Mouse (Mus musculus): ENCODE measurements around the gene Prpf19. TPM values are rescaled to one million over a fixed set of nuclear protein-coding genes. Genes with fewer than 3 reads are reported as not detected.

Gene Prpf19
- total and polyA plus RNA-seq, 2 experiments: 95.5 to 184 TPM

DNA sequence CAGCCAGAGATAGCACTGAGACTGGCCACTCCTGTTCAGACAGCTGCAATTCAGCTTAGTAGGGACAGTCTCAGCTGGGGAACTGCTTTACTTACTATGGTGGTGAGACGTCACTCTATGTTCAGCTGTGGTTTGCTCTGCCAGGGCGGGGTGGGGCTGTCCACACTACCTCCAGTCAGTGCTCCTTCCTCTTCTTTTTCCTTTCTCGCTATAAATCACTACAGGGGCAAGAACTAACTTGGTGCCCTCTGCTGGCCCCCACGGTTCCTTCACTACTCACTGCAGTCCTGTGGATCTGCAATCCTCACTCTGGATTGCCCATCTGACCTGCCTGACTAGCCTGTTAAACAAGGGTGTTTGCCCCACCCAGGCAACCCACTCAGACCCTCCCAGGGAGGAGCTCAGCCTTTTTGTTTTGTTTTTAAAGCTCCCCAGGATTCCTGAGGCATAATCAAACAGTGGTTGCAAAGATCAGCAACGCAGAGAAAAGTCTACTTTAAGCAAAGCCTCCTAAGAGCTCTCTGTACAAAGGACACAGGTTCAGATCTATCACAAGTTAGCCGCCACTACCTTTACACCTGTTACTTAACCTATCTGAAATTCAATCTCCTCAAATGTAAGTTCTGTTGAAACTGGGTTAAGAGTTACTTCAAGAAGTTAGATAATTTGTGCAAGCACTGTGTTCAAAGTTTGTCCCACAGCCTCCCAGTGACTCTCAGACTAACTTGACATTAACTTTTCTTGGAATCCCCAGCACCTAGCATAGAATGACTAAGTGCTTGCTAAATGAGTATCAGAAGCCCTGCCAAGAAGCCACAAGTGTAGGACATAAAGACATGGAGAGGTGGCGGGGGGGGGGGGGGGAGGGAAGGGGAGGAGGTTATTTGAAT, 14.7 kb upstream of the Prpf19 start:
- H3K36me3 ChIP-seq (ENCODE audit: control insufficient read depth, insufficient read depth, low read length): no peaks in the 10 kb centered on the region
- no peaks in the 10 kb centered on the region for H3K27me3 ChIP-seq (ENCODE audit: control insufficient read depth, insufficient read depth, low read length)
- no peak overlapping the region for H3K4me3 ChIP-seq (ENCODE audit: insufficient read depth, low read depth, low read length)
- 38% methylated on average over 7 of the region's 7 CpGs for WGBS
- peaks cover 8% of the 10 kb centered on the region; the same call in 1 of the 2 replicates for H3K4me1 ChIP-seq (ENCODE audit: control insufficient read depth, insufficient read depth, low read length)
- peaks cover 20% of the 10 kb centered on the region; the same call in 1 of the 2 replicates for H3K79me2 ChIP-seq (ENCODE audit: control insufficient read depth, insufficient read depth, low read length)
- TF ChIP-seq POLR2A (IDR thresholded peaks at IDR 0.05; ENCODE audit: extremely low read depth, insufficient read depth, low read length) (no peak), CTCF (IDR thresholded peaks at IDR 0.05; ENCODE audit: low read depth, low read length) (peak; percentile 27; the same call in 1 of the 2 replicates)
- DNase-seq (ENCODE audit: extremely low read depth, low read depth, low spot score): peak; percentile 31
- no peak overlapping the region for H3K27ac ChIP-seq (replicated peaks; ENCODE audit: insufficient read depth, low read depth, low read length)
- no peak overlapping the region for H3K9ac ChIP-seq (ENCODE audit: low read depth, low read length)

DNA sequence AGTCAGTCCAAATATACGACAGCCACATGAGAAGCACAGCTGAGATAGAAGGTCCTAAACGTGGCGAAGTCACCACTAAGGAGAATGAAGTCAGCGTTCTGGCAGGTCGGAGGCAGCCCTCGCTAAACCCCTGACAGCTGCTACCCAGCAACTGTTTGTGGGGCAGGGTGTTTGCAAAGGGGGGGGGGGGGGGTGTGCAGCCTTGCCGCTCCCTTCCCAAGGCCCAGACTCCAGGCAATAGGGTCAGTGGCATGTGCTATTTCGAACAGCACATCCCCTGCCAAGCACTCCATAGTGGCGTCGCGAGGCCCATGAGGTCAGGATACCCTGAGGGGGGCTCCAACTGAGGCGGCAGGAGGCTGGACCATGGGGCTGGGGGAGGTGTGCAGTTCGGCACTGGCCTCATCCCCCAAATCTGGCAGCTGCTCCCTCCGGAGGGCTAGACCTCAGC, 14.0 kb upstream of the Prpf19 start:
- no peak for DNase-seq (ENCODE audit: extremely low read depth, low read depth, low spot score)
- H3K79me2 ChIP-seq (ENCODE audit: control insufficient read depth, insufficient read depth, low read length): peaks cover 20% of the 10 kb centered on the region; the same call in 1 of the 2 replicates
- WGBS: 4% methylated on average over 14 of the region's 14 CpGs
- no peaks in the 10 kb centered on the region for H3K27me3 ChIP-seq (ENCODE audit: control insufficient read depth, insufficient read depth, low read length)
- H3K9ac ChIP-seq (ENCODE audit: low read depth, low read length): peak overlapping the region; percentile 72
- H3K4me1 ChIP-seq (ENCODE audit: control insufficient read depth, insufficient read depth, low read length): peaks cover 8% of the 10 kb centered on the region; the same call in 1 of the 2 replicates
- no peaks in the 10 kb centered on the region for H3K36me3 ChIP-seq (ENCODE audit: control insufficient read depth, insufficient read depth, low read length)
- peak overlapping the region; percentile 30; the same call in 1 of the 2 replicates for H3K27ac ChIP-seq (replicated peaks; ENCODE audit: insufficient read depth, low read depth, low read length)
- H3K4me3 ChIP-seq (ENCODE audit: insufficient read depth, low read depth, low read length): peak overlapping the region; percentile 79
- no peak for TF ChIP-seq CTCF (IDR thresholded peaks at IDR 0.05; ENCODE audit: low read depth, low read length)
- TF ChIP-seq POLR2A (IDR thresholded peaks at IDR 0.05; ENCODE audit: extremely low read depth, insufficient read depth, low read length): no peak

DNA sequence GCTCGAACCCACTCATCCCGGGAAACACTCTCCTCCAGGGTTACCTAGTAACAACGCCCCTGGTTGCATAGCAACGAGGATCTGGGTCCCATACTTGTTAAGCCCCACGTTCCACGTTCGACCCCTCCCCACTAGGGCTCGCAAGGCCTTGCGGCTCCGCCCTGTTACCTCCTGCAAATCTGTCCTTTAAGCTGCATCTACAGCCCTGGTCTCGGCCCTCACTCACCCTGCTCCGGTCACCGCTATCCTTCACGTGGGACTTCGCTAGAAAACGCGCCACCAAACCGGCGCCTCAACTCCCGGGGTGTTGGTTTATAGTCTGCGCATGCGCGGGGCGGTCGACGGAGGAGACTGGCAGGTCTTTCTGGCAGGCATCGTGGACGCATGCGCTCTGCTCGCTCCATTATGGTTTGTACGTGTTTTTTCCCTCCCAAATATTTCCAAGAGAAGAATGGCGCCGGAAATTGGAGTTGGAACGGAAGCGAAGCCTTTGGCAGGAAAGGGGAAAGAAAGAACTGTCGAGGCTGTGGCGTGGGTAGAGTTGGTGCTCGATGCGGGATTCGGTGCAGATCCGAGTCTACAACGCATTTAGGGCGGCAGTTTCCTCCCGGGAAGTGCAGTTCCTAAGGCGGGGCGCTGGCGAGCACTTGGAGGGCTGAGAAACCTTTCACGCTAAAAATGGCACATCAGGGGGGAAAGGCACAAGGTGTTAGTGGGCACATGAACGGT, 13.4 kb upstream of the Prpf19 start, which contains the start of gene Tmem109:
Gene Tmem109 (minus strand): TSS at position 576 of the 729 bp plus-strand sequence.
- Histone ChIP-seq H3K27ac (replicated peaks; ENCODE audit: insufficient read depth, low read depth, low read length) (peak within 1 kb of the TSS; percentile 78), H3K4me1 (ENCODE audit: control insufficient read depth, insufficient read depth, low read length) (peaks cover 8% of the 10 kb centered on the region; the same call in 1 of the 2 replicates), H3K27me3 (ENCODE audit: control insufficient read depth, insufficient read depth, low read length) (no peaks in the 10 kb centered on the region), H3K79me2 (ENCODE audit: control insufficient read depth, insufficient read depth, low read length) (peaks cover 20% of the 10 kb centered on the region; the same call in 1 of the 2 replicates), H3K9ac (ENCODE audit: low read depth, low read length) (peak within 1 kb of the TSS; percentile 72), H3K36me3 (ENCODE audit: control insufficient read depth, insufficient read depth, low read length) (no peaks in the 10 kb centered on the region), H3K4me3 (ENCODE audit: insufficient read depth, low read depth, low read length) (peak within 1 kb of the TSS; percentile 79)
- 0 out of 2 replicates have a peak, but pooled peaks have one; percentile 23 for TF ChIP-seq CTCF (IDR thresholded peaks at IDR 0.05; ENCODE audit: low read depth, low read length)
- 0 out of 2 replicates have a peak, but pooled peaks have one; percentile 19 for TF ChIP-seq POLR2A (IDR thresholded peaks at IDR 0.05; ENCODE audit: extremely low read depth, insufficient read depth, low read length)
- under 1% methylated on average over 49 of the region's 49 CpGs for WGBS
- DNase-seq (ENCODE audit: extremely low read depth, low read depth, low spot score): peak; percentile 87

DNA sequence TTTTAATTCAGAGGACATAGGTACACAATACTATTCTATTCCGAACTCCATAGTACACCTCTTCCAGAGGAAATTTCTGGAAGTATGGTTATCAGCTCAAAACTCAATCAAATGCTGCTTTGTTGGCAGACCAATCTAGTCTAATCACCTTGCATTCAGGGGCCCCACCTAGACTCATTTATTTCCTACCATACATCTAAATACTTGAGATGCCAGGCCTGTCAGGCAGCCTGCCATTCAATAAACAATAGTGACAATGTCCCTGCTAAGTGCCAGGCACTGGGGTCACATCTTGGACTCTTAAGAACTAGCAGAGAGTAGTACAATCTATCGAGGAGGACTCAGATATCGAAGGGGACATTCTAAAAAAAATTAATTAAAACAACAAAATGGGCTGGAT, 2.8 kb upstream of the Prpf19 start:
- no peak overlapping the region for H3K27ac ChIP-seq (replicated peaks; ENCODE audit: insufficient read depth, low read depth, low read length)
- WGBS: 90% methylated on average over 3 of the region's 3 CpGs
- H3K36me3 ChIP-seq (ENCODE audit: control insufficient read depth, insufficient read depth, low read length): no peaks in the 10 kb centered on the region
- no peak overlapping the region for H3K9ac ChIP-seq (ENCODE audit: low read depth, low read length)
- no peak overlapping the region for H3K4me3 ChIP-seq (ENCODE audit: insufficient read depth, low read depth, low read length)
- peaks cover 5% of the 10 kb centered on the region for H3K4me1 ChIP-seq (ENCODE audit: control insufficient read depth, insufficient read depth, low read length)
- no peak for TF ChIP-seq CTCF (IDR thresholded peaks at IDR 0.05; ENCODE audit: low read depth, low read length)
- no peak for TF ChIP-seq POLR2A (IDR thresholded peaks at IDR 0.05; ENCODE audit: extremely low read depth, insufficient read depth, low read length)
- no peak for DNase-seq (ENCODE audit: extremely low read depth, low read depth, low spot score)
- no peaks in the 10 kb centered on the region for H3K27me3 ChIP-seq (ENCODE audit: control insufficient read depth, insufficient read depth, low read length)
- H3K79me2 ChIP-seq (ENCODE audit: control insufficient read depth, insufficient read depth, low read length): peaks cover 2% of the 10 kb centered on the region; the same call in 1 of the 2 replicates

DNA sequence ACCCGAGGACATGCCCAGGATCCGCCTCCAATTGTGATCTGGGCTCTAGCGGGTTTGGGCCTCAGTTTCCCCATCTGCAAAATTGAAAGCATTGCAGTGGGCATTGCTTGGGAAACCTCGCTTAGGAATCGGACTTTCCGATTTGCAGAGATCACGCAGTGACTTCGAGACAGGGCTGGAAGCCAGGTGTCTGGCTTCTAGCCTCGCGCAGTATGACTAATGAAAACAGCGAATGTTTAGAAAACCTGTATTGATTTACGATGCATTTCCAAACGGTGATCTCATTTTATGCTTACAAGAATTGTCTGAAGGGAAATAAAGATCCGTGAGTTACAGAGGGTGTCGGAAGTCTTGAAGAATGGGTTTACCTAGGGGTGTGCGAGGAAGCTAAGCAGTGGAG, 677 bp downstream of the Prpf19 start:
- no peak for TF ChIP-seq POLR2A (IDR thresholded peaks at IDR 0.05; ENCODE audit: extremely low read depth, insufficient read depth, low read length)
- no peak for TF ChIP-seq CTCF (IDR thresholded peaks at IDR 0.05; ENCODE audit: low read depth, low read length)
- Histone ChIP-seq H3K4me3 (ENCODE audit: insufficient read depth, low read depth, low read length) (peak overlapping the region; percentile 78), H3K36me3 (ENCODE audit: control insufficient read depth, insufficient read depth, low read length) (peaks cover 21% of the 10 kb centered on the region), H3K79me2 (ENCODE audit: control insufficient read depth, insufficient read depth, low read length) (peaks cover 4% of the 10 kb centered on the region; the same call in 1 of the 2 replicates), H3K4me1 (ENCODE audit: control insufficient read depth, insufficient read depth, low read length) (peaks cover 8% of the 10 kb centered on the region), H3K9ac (ENCODE audit: low read depth, low read length) (peak overlapping the region; percentile 84), H3K27me3 (ENCODE audit: control insufficient read depth, insufficient read depth, low read length) (no peaks in the 10 kb centered on the region), H3K27ac (replicated peaks; ENCODE audit: insufficient read depth, low read depth, low read length) (peak overlapping the region; percentile 76)
- under 1% methylated on average over 16 of the region's 16 CpGs for WGBS
- peak; percentile 84 for DNase-seq (ENCODE audit: extremely low read depth, low read depth, low spot score)

All from liver, adult 2 months (tissue).